Mouse (Mus musculus) limb, embryonic 10.5 days (tissue): ENCODE measurements around the gene Hoxa11. TPM values are rescaled to one million over a fixed set of nuclear protein-coding genes. Genes with fewer than 3 reads are reported as not detected.

Experiments used
- DNase-seq: peaks from one replicate; pipeline ENCODE4 v3.0.0-alpha.2; 2017; ENCODE audit warnings: low spot score
- H3K27ac ChIP-seq: fragments of 300-500 bp; sonication (generic); 2 replicates; pipeline ENCODE4 v1.5.1; 2016; ENCODE audit warnings: mild to moderate bottlenecking
- H3K27me3 ChIP-seq: fragments of 300-500 bp; sonication (generic); 2 replicates; pipeline ENCODE4 v1.6.1; 2016; ENCODE audit warnings: low read depth, mild to moderate bottlenecking; ENCODE audit not compliant: poor library complexity, severe bottlenecking
- H3K36me3 ChIP-seq: fragments of 300-500 bp; sonication (generic); 2 replicates; pipeline ENCODE4 v1.6.1; 2016; ENCODE audit warnings: mild to moderate bottlenecking, moderate library complexity
- H3K4me1 ChIP-seq: fragments of 300-500 bp; sonication (generic); 2 replicates; pipeline ENCODE4 v1.6.1; 2016
- H3K4me3 ChIP-seq: fragments of 300-500 bp; sonication (generic); 2 replicates; pipeline ENCODE4 v1.5.1; 2016; ENCODE audit warnings: mild to moderate bottlenecking, moderate library complexity
- H3K9me3 ChIP-seq: fragments of 300-500 bp; sonication (generic); replicated peaks from 2 replicates; pipeline ENCODE4 v1.6.1; 2016; ENCODE audit warnings: mild to moderate bottlenecking
- WGBS: fragments of 180-500 bp; shearing (Covaris S2); methylation state at CpG from one replicate; pipeline ENCODE4 v1.1.7; 2016; 5-methylcytosine and 5-hydroxymethylcytosine counted together
- polyA plus RNA-seq: library from polyadenylated mRNA; unstranded; fragments of >200 nt; fragmentation: Nextera tagmentation; extraction: Ambion mirVana; gene quantifications from 2 replicates; pipeline ENCODE4 v1.2.1, GENCODE M21; 2016

The Hoxa11 gene
- polyA plus RNA-seq, 1 experiment from 2014 or later = 71.6 TPM

DNA sequence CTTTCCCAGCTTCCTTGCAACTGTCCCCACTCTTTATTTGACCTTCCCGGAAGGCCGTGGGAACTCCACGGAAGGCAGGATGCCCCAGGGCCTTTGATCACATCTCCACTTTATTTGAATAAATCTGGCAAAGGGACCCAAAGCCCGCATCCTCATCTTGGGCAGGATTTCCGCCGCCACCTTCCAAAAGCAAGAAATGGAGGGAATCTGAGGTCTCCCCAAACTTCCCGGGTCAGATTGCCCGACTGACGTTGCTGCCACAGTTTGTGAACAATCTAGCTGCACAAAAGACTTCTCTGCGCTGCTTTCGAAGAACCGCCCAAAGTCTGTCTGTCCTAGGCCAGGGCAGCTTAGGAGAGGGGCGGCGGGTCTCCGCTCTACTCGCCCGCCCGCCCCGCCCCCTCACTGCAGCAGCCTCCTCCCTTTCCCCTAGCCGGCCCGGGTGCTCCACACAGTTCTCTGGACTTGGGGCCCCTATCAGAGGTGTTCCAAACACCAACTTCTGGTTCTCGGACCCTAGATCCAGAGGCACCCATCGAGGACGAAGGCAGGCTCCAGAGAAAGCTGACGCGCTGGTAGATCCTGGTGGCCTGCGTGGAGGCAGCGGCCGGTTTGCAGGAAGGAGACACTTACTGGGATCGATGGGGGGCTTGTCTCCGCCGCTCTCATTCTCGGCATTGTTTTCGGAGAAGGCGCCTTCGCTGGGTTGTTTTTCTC lies 20.6 kb downstream of the Hoxa11 start:
- WGBS = under 1% methylated on average over 36 of the region's 36 CpGs

DNA sequence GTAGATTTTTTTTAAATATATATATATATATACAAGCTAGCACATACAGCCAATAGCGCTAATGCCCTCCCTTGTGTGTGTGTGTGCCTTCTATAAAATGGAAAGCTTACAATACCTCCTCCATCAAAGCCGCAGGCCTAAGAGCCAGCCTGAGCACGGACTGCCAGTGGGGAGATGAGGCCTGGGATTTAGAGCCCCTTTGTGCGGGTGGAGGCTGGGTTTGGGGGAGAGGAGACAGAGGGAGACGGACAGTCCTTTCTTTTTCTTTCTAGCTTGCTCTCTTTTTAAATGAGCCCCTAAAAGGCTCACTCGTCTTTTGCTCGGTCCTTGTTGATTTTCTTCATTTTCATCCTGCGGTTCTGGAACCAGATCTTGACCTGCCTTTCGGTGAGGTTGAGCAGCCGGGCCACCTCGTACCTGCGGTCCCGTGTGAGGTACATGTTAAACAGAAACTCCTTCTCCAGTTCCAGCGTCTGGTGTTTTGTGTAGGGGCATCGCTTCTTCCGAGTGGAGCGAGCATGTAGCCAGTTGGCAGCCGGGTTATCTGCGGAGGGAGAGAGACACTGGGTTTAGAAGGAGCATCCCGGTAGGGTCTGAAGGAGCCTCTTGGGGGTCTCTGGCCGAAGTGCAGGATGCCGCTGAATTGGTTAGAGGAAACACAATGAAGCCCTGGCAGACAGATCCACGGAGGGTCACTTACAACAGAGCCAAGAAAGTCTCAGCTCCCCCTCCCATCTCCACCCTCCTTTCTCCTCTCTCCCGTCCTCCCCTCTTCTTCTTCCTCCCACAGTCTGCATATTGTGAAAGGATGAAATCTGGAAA lies 21.5 kb downstream of the Hoxa11 start:
- no peaks in the 10 kb centered on the region for H3K9me3 ChIP-seq
- H3K27me3 ChIP-seq = peaks cover 22% of the 10 kb centered on the region; the same call in 1 of the 2 replicates
- peak overlapping the region; percentile 90 for H3K4me3 ChIP-seq
- peaks cover 36% of the 10 kb centered on the region for H3K36me3 ChIP-seq
- WGBS = 1% methylated on average over 24 of the region's 24 CpGs
- peaks cover 41% of the 10 kb centered on the region for H3K4me1 ChIP-seq
- peak overlapping the region; percentile 99 for H3K27ac ChIP-seq
- DNase-seq = no peak

More for the DNA sequence above, 20.6 kb downstream of the Hoxa11 start:
- Histone ChIP-seq H3K4me3 (peak overlapping the region; percentile 90), H3K9me3 (no peaks in the 10 kb centered on the region), H3K27ac (peak overlapping the region; percentile 99), H3K36me3 (peaks cover 45% of the 10 kb centered on the region), H3K27me3 (peaks cover 28% of the 10 kb centered on the region; the same call in 1 of the 2 replicates), H3K4me1 (peaks cover 32% of the 10 kb centered on the region)
- no peak for DNase-seq

DNA sequence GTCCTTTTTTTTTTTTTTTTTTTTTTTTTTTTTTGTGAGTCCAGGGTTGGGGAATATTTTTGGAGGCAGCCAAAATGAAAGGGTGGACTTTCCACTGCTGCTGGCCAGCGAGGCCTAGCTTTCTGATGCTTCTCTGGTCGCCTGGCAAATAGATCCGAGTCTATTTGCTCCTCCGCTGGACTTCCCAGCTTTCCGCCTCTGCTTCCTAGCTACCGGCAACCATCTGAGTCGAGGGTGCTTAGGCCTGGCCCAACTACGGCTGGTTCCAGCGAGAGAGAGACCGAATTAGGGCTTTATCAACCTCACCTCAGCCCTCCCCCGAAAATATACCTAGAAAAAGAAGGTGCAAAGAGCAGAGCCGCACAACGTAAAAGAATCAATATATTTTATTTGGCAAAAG lies 22.9 kb downstream of the Hoxa11 start:
- H3K9me3 ChIP-seq = no peaks in the 10 kb centered on the region
- peak overlapping the region; percentile 99 for H3K27ac ChIP-seq
- WGBS = 6% methylated on average over 13 of the region's 13 CpGs
- H3K4me1 ChIP-seq = peaks cover 55% of the 10 kb centered on the region
- H3K27me3 ChIP-seq = peaks cover 33% of the 10 kb centered on the region; the same call in 1 of the 2 replicates
- peaks cover 30% of the 10 kb centered on the region for H3K36me3 ChIP-seq
- H3K4me3 ChIP-seq = peak overlapping the region; percentile 90
- DNase-seq = peak; percentile 60

DNA sequence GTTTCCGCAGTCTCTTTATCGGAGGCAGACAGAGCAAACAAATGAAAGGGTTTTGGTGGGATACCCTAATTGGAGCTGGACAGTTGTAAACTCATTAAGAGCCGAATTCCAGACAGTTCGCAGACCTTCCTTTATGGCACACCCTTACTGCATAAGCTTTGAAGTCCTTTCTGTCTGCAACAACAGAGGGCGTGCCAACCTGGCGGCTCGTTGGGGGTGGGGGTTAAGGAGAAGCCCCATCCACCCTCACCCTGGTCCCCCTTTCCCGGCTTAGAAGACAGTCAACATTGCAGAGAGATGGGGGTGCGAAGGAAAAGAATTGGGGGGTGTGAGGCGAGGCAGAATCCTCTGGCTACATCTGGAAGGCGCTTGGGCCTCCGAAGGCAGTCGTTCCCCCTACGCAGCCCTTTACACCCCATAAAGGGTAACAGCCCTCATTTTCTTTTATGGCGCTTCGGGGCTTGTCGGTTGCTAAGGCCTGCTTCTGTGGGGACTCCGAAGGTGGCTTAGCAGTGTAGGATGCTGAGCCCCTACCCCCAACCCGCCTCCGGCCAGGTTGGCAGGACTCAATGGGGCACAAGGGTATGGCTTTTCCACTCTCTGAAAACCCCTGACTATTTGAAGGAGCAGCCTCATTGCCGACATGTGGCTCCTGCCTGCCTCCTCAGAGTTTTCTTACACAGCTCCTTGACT lies 23.5 kb downstream of the Hoxa11 start:
- peaks cover 30% of the 10 kb centered on the region for H3K36me3 ChIP-seq
- H3K4me1 ChIP-seq = peaks cover 57% of the 10 kb centered on the region
- peak overlapping the region; percentile 90 for H3K4me3 ChIP-seq
- H3K27ac ChIP-seq = peak overlapping the region; percentile 99
- H3K27me3 ChIP-seq = peaks cover 36% of the 10 kb centered on the region; the same call in 1 of the 2 replicates
- peak; percentile 87 for DNase-seq
- 2% methylated on average over 21 of the region's 21 CpGs for WGBS
- H3K9me3 ChIP-seq = no peaks in the 10 kb centered on the region

DNA sequence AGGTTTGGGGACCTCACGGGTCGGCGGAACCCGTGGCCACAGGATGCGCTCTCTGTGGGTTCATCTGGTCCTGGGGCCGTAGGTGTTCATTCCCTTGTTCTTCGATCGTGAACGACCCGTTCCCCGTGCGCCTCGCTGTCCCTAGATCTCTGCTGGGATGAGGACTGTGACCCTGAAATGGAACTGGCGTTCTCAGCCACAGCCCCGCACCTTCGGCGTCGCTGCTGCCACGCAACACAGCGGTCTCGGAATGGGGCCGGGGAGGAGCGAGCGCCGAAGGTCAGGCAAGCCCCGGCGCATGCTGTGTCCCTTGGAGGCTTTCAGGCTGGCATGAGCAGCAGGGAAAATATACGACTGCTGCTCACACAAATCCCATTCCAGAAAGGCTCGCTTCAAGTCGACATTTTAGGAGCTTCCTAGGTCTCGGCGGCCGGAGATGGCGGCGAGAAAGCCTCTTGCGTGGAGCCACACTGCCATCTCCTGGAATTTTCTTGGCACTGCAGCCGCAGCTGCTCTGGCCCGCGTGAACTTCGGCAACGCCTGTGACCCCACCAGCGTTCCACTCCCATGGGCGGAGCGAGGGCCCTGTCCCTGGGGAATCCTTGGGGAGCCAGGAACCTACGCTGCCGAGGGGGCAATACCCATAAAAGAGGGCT lies 24.1 kb downstream of the Hoxa11 start, which contains the start of gene Hoxa7:
TSS of gene Hoxa7 (minus strand) at position 518 of the 656 bp plus-strand sequence.
- H3K4me3 ChIP-seq = peak within 1 kb of the TSS; percentile 90
- no peaks in the 10 kb centered on the region for H3K9me3 ChIP-seq
- H3K27ac ChIP-seq = peak within 1 kb of the TSS; percentile 99
- peaks cover 58% of the 10 kb centered on the region for H3K4me1 ChIP-seq
- WGBS = under 1% methylated on average over 46 of the region's 46 CpGs
- DNase-seq = peak; percentile 97
- H3K36me3 ChIP-seq = peaks cover 30% of the 10 kb centered on the region
- H3K27me3 ChIP-seq = peaks cover 36% of the 10 kb centered on the region; the same call in 1 of the 2 replicates

DNA sequence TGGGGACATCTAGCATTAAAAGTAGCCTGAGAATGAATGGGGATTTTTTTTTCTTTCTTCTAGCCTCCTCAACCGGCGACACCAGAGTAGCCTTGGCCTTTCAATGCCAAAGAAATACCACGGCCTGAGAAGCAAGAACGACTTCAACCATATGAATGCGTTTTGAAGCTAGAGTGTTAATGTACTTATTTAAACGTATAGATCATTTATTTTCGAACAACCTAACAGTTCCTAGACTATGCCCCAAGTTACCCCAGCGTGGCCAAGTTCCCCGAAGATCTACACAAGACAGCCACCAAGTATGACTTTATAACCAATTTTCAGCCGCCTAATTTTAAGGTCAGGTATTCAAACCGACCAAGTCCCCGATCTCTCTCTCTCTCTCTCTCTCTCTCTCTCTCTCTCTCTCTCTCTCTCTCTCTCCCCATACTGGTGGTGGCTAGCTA lies 24.7 kb downstream of the Hoxa11 start:
- Histone ChIP-seq H3K9me3 (no peaks in the 10 kb centered on the region), H3K4me3 (peak overlapping the region; percentile 90), H3K27me3 (peaks cover 37% of the 10 kb centered on the region; the same call in 1 of the 2 replicates), H3K4me1 (peaks cover 63% of the 10 kb centered on the region), H3K27ac (peak overlapping the region; percentile 99), H3K36me3 (peaks cover 30% of the 10 kb centered on the region)
- no peak for DNase-seq
- WGBS = 3% methylated on average over 12 of the region's 12 CpGs

DNA sequence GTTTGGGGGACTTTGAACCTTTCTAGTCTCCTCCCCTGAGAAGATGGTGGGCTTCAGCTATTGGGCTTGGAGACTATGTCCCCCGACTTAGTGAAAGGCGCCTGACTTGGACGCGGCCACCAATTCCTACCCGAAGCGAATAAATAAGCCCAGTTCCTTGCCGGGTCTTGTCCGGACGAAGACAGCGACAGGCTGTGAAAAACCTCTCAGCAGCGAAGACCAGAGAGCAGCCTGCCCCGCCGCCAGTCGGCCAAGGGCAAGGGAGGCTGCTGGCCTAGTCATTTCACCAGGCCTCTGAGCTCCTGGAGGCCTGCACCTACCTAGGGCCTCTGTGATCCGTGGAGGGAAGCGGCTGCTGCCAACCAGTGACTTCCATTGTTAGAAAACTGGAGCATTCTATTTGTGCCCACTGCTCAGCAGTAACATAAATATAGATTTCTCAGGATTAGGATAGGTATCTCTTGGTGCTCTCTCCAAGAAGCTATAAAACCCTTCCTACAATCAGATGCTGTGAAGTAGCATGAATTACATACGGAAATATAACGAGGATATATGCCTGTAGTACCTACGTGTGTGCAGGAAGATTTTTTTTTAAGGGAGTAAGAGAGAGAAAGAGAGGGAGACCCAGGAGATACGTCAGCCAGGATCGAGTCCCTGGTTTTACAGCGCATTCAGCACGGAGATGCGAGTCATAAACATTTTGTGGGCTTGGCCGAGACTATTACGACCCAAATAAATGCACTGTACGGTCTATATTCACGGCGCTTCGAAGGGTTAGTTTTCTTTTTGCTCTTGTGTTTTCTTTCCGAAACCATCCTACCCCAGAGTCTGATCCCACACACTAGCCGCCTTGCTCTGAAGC lies 25.4 kb downstream of the Hoxa11 start:
- Histone ChIP-seq H3K36me3 (peaks cover 25% of the 10 kb centered on the region), H3K4me1 (peaks cover 65% of the 10 kb centered on the region), H3K27ac (peak overlapping the region; percentile 99), H3K9me3 (no peaks in the 10 kb centered on the region), H3K27me3 (peaks cover 36% of the 10 kb centered on the region), H3K4me3 (peak overlapping the region; percentile 90)
- 6% methylated on average over 32 of the region's 32 CpGs for WGBS
- peak; percentile 73 for DNase-seq

DNA sequence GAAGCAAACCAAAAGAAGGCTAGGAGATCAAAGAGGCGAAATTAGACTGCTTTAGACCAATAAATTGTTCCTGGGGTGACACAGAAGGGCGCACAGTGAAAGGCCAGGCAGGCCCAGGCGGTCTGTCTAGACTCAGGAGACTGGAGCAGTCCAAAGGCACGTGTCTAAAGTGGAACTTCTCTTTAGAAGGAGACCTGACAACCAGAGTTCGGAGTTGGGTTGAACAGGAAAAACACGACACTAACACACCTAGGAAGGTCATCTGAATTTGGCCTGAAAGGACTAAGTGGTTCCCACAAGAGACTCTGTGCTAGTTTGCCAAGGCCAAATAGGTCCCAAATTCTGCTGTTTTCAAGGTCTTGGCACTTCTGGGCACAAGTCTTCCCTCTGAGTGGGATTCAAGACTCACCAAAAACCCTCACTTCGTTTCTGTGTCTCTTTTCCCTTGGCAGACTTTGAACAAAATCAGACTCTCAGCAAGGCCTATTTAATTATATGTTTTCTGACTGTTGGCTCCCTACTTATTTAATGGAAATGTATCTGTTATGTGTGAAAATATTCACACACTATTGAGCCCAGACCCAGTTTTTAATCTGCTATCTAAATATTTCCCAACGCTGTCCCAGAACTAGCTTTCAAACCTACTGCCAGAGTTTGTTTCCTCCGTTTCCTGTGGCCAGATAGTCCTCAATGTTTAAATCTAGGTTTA lies 26.2 kb downstream of the Hoxa11 start:
- WGBS = 13% methylated on average over 9 of the region's 9 CpGs
- peaks cover 74% of the 10 kb centered on the region for H3K4me1 ChIP-seq
- H3K4me3 ChIP-seq = peak overlapping the region; percentile 90
- peak; percentile 60 for DNase-seq
- peak overlapping the region; percentile 99 for H3K27ac ChIP-seq
- H3K9me3 ChIP-seq = no peaks in the 10 kb centered on the region
- H3K36me3 ChIP-seq = peaks cover 21% of the 10 kb centered on the region
- H3K27me3 ChIP-seq = peaks cover 40% of the 10 kb centered on the region

DNA sequence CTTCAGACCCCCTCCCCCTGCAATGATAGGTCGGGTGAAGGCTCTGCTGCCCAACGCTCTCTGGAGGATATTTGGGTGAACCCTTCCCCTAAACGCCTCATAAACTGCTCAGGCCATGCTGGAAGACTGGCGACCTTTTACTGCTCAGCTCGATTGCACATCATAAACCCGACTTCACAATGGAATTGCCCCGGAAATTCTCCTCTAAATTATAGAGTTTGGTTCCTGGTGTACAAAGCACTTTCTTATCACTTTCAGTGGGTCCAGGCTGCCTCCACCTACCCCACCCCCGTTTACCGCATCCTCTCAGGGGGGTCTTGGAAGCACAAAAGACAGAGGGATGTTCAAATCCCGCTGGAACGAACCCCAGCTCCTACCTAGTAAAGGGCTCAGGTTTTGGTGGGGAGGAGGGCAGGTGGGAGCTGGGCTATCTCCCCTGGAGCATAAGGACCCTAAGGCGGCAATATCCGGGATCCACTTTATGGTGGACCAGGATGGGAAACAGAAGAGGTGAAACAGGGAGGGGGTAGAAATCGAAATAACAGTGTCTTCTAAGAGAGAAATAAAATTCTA lies 26.9 kb downstream of the Hoxa11 start:
- 4% methylated on average over 14 of the region's 14 CpGs for WGBS
- Histone ChIP-seq H3K4me1 (peaks cover 81% of the 10 kb centered on the region), H3K36me3 (peaks cover 15% of the 10 kb centered on the region; the same call in 1 of the 2 replicates), H3K4me3 (peak overlapping the region; percentile 90), H3K27ac (peak overlapping the region; percentile 99), H3K27me3 (peaks cover 44% of the 10 kb centered on the region), H3K9me3 (no peaks in the 10 kb centered on the region)
- peak; percentile 66 for DNase-seq

DNA sequence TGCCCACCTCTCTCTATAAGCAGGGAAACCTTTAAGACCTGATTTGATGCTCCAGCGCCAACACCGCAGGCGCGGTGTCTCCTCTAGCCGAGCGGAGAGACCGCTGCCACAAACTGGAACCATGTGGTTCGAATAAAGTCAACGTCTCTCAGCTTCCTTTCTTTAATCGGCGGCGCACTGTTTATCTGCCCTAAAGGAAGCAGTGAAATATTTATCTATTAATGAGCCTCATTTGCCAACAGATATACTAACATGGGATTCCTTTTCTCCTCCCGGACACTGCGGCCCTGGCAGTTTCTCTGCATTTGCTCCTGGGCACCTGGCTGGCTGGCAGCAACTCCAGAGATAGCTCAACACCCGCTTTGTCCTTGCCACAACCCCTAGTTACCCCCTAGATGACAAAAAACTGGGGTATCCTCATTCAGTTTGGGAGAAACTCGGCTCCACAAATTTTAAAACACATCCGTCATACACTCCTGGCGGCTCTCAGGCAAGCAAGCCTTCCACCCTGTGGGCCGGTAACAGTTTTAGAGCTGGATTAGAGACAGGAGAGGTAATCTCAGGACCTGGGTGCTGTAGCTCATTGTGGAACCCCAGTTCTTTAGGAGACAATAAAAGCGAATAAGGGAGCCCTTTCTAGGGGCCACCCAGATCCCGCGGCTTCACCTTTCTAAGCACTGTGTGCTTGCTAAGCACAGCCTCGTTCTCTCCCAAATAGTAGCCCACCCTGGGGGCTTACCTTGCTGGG lies 27.5 kb downstream of the Hoxa11 start:
- WGBS = 2% methylated on average over 23 of the region's 23 CpGs
- H3K4me3 ChIP-seq = peak overlapping the region; percentile 90
- DNase-seq = peak; percentile 76
- H3K27ac ChIP-seq = peak overlapping the region; percentile 99
- H3K9me3 ChIP-seq = no peaks in the 10 kb centered on the region
- peaks cover 44% of the 10 kb centered on the region for H3K27me3 ChIP-seq
- H3K36me3 ChIP-seq = peaks cover 8% of the 10 kb centered on the region; the same call in 1 of the 2 replicates
- peaks cover 83% of the 10 kb centered on the region for H3K4me1 ChIP-seq
